Mouse (Mus musculus): ENCODE measurements at regions not wholly inside any gene's neighbourhood (a gene's known extent, or its start where the extent isn't known, plus 50 kb on each side); places are given as distances from the start of the nearest gene placed in this dataset.
A peak's percentile ranks its signal among the peaks of the same experiment; 100 is the strongest.

GRCm38 (mm10) chr5:67155582-67155981, 56.5 kb upstream of the Phox2b start:
- Histone ChIP-seq H3K9ac (no peak overlapping the region), H3K36me3 (no peaks in the 10 kb centered on the region), H3K27me3 (no peaks in the 10 kb centered on the region), H3K4me3 (no peak overlapping the region), H3K9me3 (no peaks in the 10 kb centered on the region), H3K4me2 (no peak overlapping the region), H3K27ac (no peak overlapping the region), H3K4me1 (replicated peaks) (no peaks in the 10 kb centered on the region)
- no peak for ATAC-seq (ENCODE audit: low FRiP score)

GRCm38 (mm10) chr5:67156911-67157310, 57.8 kb upstream of the Phox2b start:
- no peak overlapping the region for H3K9ac ChIP-seq
- no peak overlapping the region for H3K4me3 ChIP-seq
- H3K27ac ChIP-seq = no peak overlapping the region
- no peaks in the 10 kb centered on the region for H3K27me3 ChIP-seq
- WGBS = 94% methylated on average over 2 of the region's 2 CpGs
- H3K4me2 ChIP-seq = no peak overlapping the region
- H3K4me1 ChIP-seq (replicated peaks) = no peaks in the 10 kb centered on the region
- H3K36me3 ChIP-seq = no peaks in the 10 kb centered on the region
- no peaks in the 10 kb centered on the region for H3K9me3 ChIP-seq
- ATAC-seq (ENCODE audit: low FRiP score) = no peak

DNA sequence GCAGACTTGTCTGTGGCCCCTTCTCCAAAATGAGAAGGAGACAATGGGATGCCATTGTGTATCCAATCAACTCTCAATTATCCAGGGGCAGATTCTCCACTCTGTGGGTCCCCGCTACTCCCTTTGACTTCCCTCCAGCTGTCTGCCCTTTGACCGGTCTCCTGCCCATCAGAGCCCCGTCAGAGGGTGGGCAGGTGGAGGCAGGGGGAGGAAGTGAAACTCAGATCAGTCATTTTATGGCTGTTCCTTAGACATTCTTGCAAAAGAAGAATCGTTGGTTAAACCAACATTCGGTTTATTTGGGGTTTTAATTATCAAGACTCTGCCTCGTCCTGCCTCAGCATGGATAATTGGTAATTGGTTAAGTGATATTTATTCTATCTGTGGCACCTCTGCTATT, 77.7 kb upstream of the Phox2b start:
- Histone ChIP-seq H3K4me1 (replicated peaks) (no peaks in the 10 kb centered on the region), H3K9me3 (no peaks in the 10 kb centered on the region), H3K27me3 (no peaks in the 10 kb centered on the region), H3K4me3 (no peak overlapping the region), H3K36me3 (no peaks in the 10 kb centered on the region), H3K9ac (no peak overlapping the region), H3K27ac (no peak overlapping the region), H3K4me2 (no peak overlapping the region)
- ATAC-seq (ENCODE audit: low FRiP score) = no peak
- 44% methylated on average over 6 of the region's 6 CpGs for WGBS

DNA sequence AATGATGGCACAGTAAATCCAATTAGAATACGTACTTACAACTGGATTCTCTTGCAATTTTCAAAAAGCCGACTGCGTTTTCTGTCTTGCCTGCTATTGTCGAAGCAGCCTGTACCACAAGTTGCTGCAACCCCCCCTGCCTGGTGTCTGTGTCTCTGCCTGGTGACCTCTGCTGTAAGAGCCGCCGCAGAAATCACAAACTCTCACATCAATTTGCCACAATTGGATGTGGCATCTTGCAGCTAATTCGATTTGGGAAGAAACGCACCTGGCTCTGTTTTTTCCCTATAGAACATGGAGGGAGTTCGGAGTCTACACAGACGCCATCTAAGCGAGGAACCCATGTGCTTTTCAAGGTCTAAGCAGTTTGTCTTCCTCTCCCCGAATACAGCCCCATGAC, 80.1 kb upstream of the Phox2b start:
- WGBS = 72% methylated on average over 12 of the region's 12 CpGs
- Histone ChIP-seq H3K9ac (no peak overlapping the region), H3K9me3 (no peaks in the 10 kb centered on the region), H3K4me1 (replicated peaks) (no peaks in the 10 kb centered on the region), H3K4me3 (no peak overlapping the region), H3K27me3 (no peaks in the 10 kb centered on the region), H3K27ac (no peak overlapping the region), H3K4me2 (0 out of 2 replicates have a peak overlapping the region, but pooled peaks have one; percentile 4), H3K36me3 (no peaks in the 10 kb centered on the region)
- ATAC-seq (ENCODE audit: low FRiP score) = peak; percentile 63; the same call in 1 of the 2 replicates

DNA sequence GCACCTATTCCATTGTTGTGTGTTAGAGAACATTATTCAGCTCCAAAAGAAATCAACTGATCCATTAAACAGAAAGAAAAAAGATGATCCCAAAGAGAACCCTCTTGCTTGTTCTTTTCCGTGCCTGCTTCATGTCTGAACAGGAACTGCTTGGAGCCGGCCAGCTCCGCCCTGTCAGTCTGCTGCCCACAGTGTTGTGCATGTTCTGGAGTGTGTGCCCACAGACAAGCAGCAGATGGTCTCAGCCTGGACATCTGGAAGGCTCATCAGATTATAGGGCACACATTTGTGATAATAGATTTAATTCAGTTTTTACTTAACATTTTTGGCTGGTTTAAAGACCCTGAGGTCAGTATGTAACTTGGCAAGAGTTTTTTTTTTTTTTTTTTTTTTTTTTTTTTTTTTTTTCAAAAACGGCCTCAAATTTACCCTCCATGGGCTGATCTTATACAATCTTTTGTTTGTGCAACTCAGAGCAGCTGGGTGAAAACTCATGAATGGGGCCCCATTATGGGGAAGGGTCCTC, 70.9 kb upstream of the Tmem33 start:
- no peak for ATAC-seq (ENCODE audit: low FRiP score)
- Histone ChIP-seq H3K36me3 (no peaks in the 10 kb centered on the region), H3K9ac (no peak overlapping the region), H3K4me2 (no peak overlapping the region), H3K27me3 (peaks cover 4% of the 10 kb centered on the region; the same call in 1 of the 2 replicates), H3K27ac (no peak overlapping the region), H3K9me3 (no peaks in the 10 kb centered on the region), H3K4me3 (no peak overlapping the region), H3K4me1 (replicated peaks) (no peaks in the 10 kb centered on the region)
- WGBS = 48% methylated on average over 4 of the region's 4 CpGs

GRCm38 (mm10) chr5:67194065-67194464, 66.3 kb upstream of the Tmem33 start:
- no peaks in the 10 kb centered on the region for H3K4me1 ChIP-seq (replicated peaks)

DNA sequence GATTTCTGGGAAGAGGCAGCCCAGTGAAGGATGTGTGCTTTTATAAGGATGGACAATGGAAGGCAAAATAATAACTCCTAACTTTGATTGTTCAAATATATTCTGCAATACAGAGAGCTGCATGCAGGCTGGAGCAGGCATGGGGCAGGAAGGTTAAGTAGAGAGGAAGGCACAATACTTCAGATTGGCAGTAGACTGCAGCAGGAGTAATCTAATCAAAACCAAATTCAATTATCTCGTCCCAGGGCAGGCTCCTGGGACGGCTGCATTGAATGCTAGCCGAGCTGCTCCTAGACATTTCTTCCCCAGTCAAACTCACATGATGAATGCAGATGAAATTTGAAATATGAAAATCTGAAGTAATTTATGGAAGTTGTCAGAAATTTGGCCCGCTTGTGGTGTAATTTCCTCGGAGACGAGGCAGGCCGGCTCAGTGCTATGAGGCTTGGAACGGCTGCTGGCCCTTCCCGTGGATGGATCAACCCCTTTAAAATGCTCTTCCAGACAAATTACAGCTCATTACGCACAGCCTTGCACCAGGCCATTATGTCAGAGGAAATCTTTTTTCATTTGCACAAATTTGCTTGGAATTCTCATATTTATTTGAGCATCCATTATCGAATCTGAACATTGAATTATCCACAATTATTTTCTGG, 55.2 kb upstream of the Tmem33 start:
- peak; percentile 88 for ATAC-seq (ENCODE audit: low FRiP score)

More at GRCm38 (mm10) chr5:67194065-67194464, 66.3 kb upstream of the Tmem33 start:
- Histone ChIP-seq H3K27ac (no peak overlapping the region), H3K4me3 (no peak overlapping the region), H3K9ac (no peak overlapping the region), H3K9me3 (no peaks in the 10 kb centered on the region), H3K36me3 (no peaks in the 10 kb centered on the region), H3K27me3 (peaks cover 7% of the 10 kb centered on the region; the same call in 1 of the 2 replicates), H3K4me2 (no peak overlapping the region)
- WGBS = 79% methylated on average over 2 of the region's 2 CpGs
- ATAC-seq (ENCODE audit: low FRiP score) = no peak

More for the DNA sequence above, 55.2 kb upstream of the Tmem33 start:
- Histone ChIP-seq H3K9ac (no peak overlapping the region), H3K27me3 (peaks cover 73% of the 10 kb centered on the region), H3K9me3 (no peaks in the 10 kb centered on the region), H3K4me1 (replicated peaks) (no peaks in the 10 kb centered on the region), H3K27ac (peak overlapping the region; percentile 52; the same call in 1 of the 2 replicates), H3K4me3 (no peak overlapping the region), H3K36me3 (no peaks in the 10 kb centered on the region), H3K4me2 (peak overlapping the region; percentile 8)
- 49% methylated on average over 11 of the region's 11 CpGs for WGBS

All from hindbrain, embryonic 13.5 days (tissue).